Mouse (Mus musculus): ENCODE data around the gene Gm13420. TPM values are rescaled to one million over a fixed set of nuclear protein-coding genes. Genes with fewer than 3 reads are reported as not detected.
"Not testable (repeated sequence)": the region's sequence is repeated elsewhere in the genome, so short reads cannot be mapped to it uniquely, and the experiment has no call there.

Gm13420 gene
- 0.96 and 1.1 TPM in 2 replicates for polyA plus RNA-seq (2012; rRNA removed)

- no peaks in the 10 kb centered on the region for H3K4me1 ChIP-seq (ENCODE audit: control insufficient read depth, insufficient read depth, low read length)
- H3K27ac ChIP-seq (ENCODE audit: insufficient read depth, low read length), result no peak within 1 kb of the TSS
- no peak for TF ChIP-seq POLR2A (IDR thresholded peaks at IDR 0.05; ENCODE audit: extremely low read depth, insufficient read depth, low read length)
- no peak for TF ChIP-seq CTCF (IDR thresholded peaks at IDR 0.05; ENCODE audit: extremely low read depth, insufficient read depth, low read length)
- H3K4me3 ChIP-seq (ENCODE audit: insufficient read depth, low read length), result no peak within 1 kb of the TSS
Observed at GRCm38 (mm10) chr2:29751497-29751896, at the start of gene Gm13420. Gm13420 (minus strand) TSS chr2:29751685.

GRCm38 (mm10) chr2:29792772-29793487 lies 41.4 kb upstream of the Gm13420 start:
- Histone ChIP-seq H3K4me1 (ENCODE audit: control insufficient read depth, insufficient read depth, low read length) (no peaks in the 10 kb centered on the region), H3K27ac (ENCODE audit: insufficient read depth, low read length) (no peak overlapping the region), H3K4me3 (ENCODE audit: insufficient read depth, low read length) (no peak overlapping the region)
- TF ChIP-seq POLR2A (IDR thresholded peaks at IDR 0.05; ENCODE audit: extremely low read depth, insufficient read depth, low read length) (no peak), CTCF (IDR thresholded peaks at IDR 0.05; ENCODE audit: extremely low read depth, insufficient read depth, low read length) (no peak)

GRCm38 (mm10) chr2:29787937-29788681 lies 36.6 kb upstream of the Gm13420 start, which contains the start of gene Trub2:
Trub2 (minus strand) TSS chr2:29788502.
- TF ChIP-seq CTCF (IDR thresholded peaks at IDR 0.05; ENCODE audit: extremely low read depth, insufficient read depth, low read length) (no peak), POLR2A (IDR thresholded peaks at IDR 0.05; ENCODE audit: extremely low read depth, insufficient read depth, low read length) (peak; percentile 73)
- Histone ChIP-seq H3K4me1 (ENCODE audit: control insufficient read depth, insufficient read depth, low read length) (no peaks in the 10 kb centered on the region; the same call in 1 of the 2 replicates), H3K4me3 (ENCODE audit: insufficient read depth, low read length) (peak within 1 kb of the TSS; percentile 66), H3K27ac (ENCODE audit: insufficient read depth, low read length) (peak within 1 kb of the TSS; percentile 53)

- TF ChIP-seq CTCF (IDR thresholded peaks at IDR 0.05; ENCODE audit: extremely low read depth, insufficient read depth, low read length) (no peak), POLR2A (IDR thresholded peaks at IDR 0.05; ENCODE audit: extremely low read depth, insufficient read depth, low read length) (peak; percentile 74)
- Histone ChIP-seq H3K27ac (ENCODE audit: insufficient read depth, low read length) (peak within 1 kb of the TSS; percentile 53), H3K4me1 (ENCODE audit: control insufficient read depth, insufficient read depth, low read length) (no peaks in the 10 kb centered on the region; the same call in 1 of the 2 replicates), H3K4me3 (ENCODE audit: insufficient read depth, low read length) (peak within 1 kb of the TSS; percentile 66)
Observed at GRCm38 (mm10) chr2:29787104-29787917, 35.8 kb upstream of the Gm13420 start, which contains the start of gene Coq4. Coq4 (plus strand) TSS chr2:29787493.

GRCm38 (mm10) chr2:29784290-29784689 lies 32.8 kb upstream of the Gm13420 start:
- Histone ChIP-seq H3K27ac (ENCODE audit: insufficient read depth, low read length) (no peak overlapping the region), H3K4me3 (ENCODE audit: insufficient read depth, low read length) (no peak overlapping the region), H3K4me1 (ENCODE audit: control insufficient read depth, insufficient read depth, low read length) (no peaks in the 10 kb centered on the region; the same call in 1 of the 2 replicates)
- TF ChIP-seq POLR2A (IDR thresholded peaks at IDR 0.05; ENCODE audit: extremely low read depth, insufficient read depth, low read length) (no peak), CTCF (IDR thresholded peaks at IDR 0.05; ENCODE audit: extremely low read depth, insufficient read depth, low read length) (no peak)

GRCm38 (mm10) chr2:29781256-29781655 lies 29.8 kb upstream of the Gm13420 start:
- not testable (repeated sequence) for H3K4me1 ChIP-seq (ENCODE audit: control insufficient read depth, insufficient read depth, low read length); H3K4me3 ChIP-seq (ENCODE audit: insufficient read depth, low read length); H3K27ac ChIP-seq (ENCODE audit: insufficient read depth, low read length)

- Histone ChIP-seq H3K4me3 (ENCODE audit: insufficient read depth, low read length) (no peak overlapping the region), H3K27ac (ENCODE audit: insufficient read depth, low read length) (no peak overlapping the region), H3K4me1 (ENCODE audit: control insufficient read depth, insufficient read depth, low read length) (no peaks in the 10 kb centered on the region)
- TF ChIP-seq CTCF (IDR thresholded peaks at IDR 0.05; ENCODE audit: extremely low read depth, insufficient read depth, low read length), result no peak
Observed at GRCm38 (mm10) chr2:29773323-29773722, 21.8 kb upstream of the Gm13420 start.

- no peak overlapping the region for H3K27ac ChIP-seq (ENCODE audit: insufficient read depth, low read length)
- TF ChIP-seq CTCF (IDR thresholded peaks at IDR 0.05; ENCODE audit: extremely low read depth, insufficient read depth, low read length), result no peak
- TF ChIP-seq POLR2A (IDR thresholded peaks at IDR 0.05; ENCODE audit: extremely low read depth, insufficient read depth, low read length), result no peak
- no peak overlapping the region for H3K4me3 ChIP-seq (ENCODE audit: insufficient read depth, low read length)
- no peaks in the 10 kb centered on the region for H3K4me1 ChIP-seq (ENCODE audit: control insufficient read depth, insufficient read depth, low read length)
Observed at GRCm38 (mm10) chr2:29771611-29772461, 20.4 kb upstream of the Gm13420 start.

GRCm38 (mm10) chr2:29770162-29770561 lies 18.7 kb upstream of the Gm13420 start:
- H3K4me3 ChIP-seq (ENCODE audit: insufficient read depth, low read length), result no peak overlapping the region
- TF ChIP-seq CTCF (IDR thresholded peaks at IDR 0.05; ENCODE audit: extremely low read depth, insufficient read depth, low read length) (no peak), POLR2A (IDR thresholded peaks at IDR 0.05; ENCODE audit: extremely low read depth, insufficient read depth, low read length) (no peak)
- H3K4me1 ChIP-seq (ENCODE audit: control insufficient read depth, insufficient read depth, low read length), result no peaks in the 10 kb centered on the region
- no peak overlapping the region for H3K27ac ChIP-seq (ENCODE audit: insufficient read depth, low read length)

All from cortical plate, adult 2 months (tissue).